Mouse (Mus musculus): Measurements from ENCODE around the gene Synj1. TPM values are rescaled to one million over a fixed set of nuclear protein-coding genes. Genes with fewer than 3 reads are reported as not detected.

Synj1 gene
- 13.5 and 14.0 TPM in 2 replicates for polyA plus RNA-seq (2015; fragmentation: Nextera tagmentation; extraction: Ambion mirVana)

GRCm38 (mm10) chr16:91011021-91011683, at the start of gene Synj1:
Synj1 (minus strand) TSS chr16:91011308.
- peak within 1 kb of the TSS; percentile 73 for H3K4me2 ChIP-seq (replicated peaks)
- peak within 1 kb of the TSS; percentile 93 for H3K27ac ChIP-seq (replicated peaks)
- peak within 1 kb of the TSS; percentile 72 for H3K9ac ChIP-seq
- H3K27me3 ChIP-seq: no peaks in the 10 kb centered on the region
- under 1% methylated on average over 63 of the region's 66 CpGs for WGBS
- H3K4me1 ChIP-seq: peaks cover 17% of the 10 kb centered on the region
- peaks cover 19% of the 10 kb centered on the region for H3K36me3 ChIP-seq
- peak; percentile 96 for ATAC-seq (ENCODE audit: insufficient number of reproducible peaks, low FRiP score, low TSS enrichment, low read depth)
- peak within 1 kb of the TSS; percentile 94 for H3K4me3 ChIP-seq (replicated peaks)
- H3K9me3 ChIP-seq (replicated peaks): no peaks in the 10 kb centered on the region

GRCm38 (mm10) chr16:91057741-91058140, 46.6 kb upstream of the Synj1 start:
- Histone ChIP-seq H3K9ac (no peak overlapping the region), H3K4me1 (peaks cover 11% of the 10 kb centered on the region; the same call in 1 of the 2 replicates), H3K4me3 (replicated peaks) (no peak overlapping the region), H3K27me3 (no peaks in the 10 kb centered on the region), H3K9me3 (replicated peaks) (no peaks in the 10 kb centered on the region), H3K36me3 (no peaks in the 10 kb centered on the region), H3K4me2 (replicated peaks) (no peak overlapping the region), H3K27ac (replicated peaks) (no peak overlapping the region)
- ATAC-seq (ENCODE audit: insufficient number of reproducible peaks, low FRiP score, low TSS enrichment, low read depth): no peak
- 75% methylated on average over 6 of the region's 6 CpGs for WGBS

- no peaks in the 10 kb centered on the region for H3K9me3 ChIP-seq (replicated peaks)
- no peak overlapping the region for H3K27ac ChIP-seq (replicated peaks)
- no peak for ATAC-seq (ENCODE audit: insufficient number of reproducible peaks, low FRiP score, low TSS enrichment, low read depth)
- no peaks in the 10 kb centered on the region for H3K27me3 ChIP-seq
- H3K4me1 ChIP-seq: peaks cover 11% of the 10 kb centered on the region; the same call in 1 of the 2 replicates
- no peak overlapping the region for H3K4me2 ChIP-seq (replicated peaks)
- WGBS: 86% methylated on average over 4 of the region's 4 CpGs
- H3K36me3 ChIP-seq: no peaks in the 10 kb centered on the region
- H3K4me3 ChIP-seq (replicated peaks): no peak overlapping the region
- no peak overlapping the region for H3K9ac ChIP-seq
Measured at GRCm38 (mm10) chr16:91057261-91057660, 46.2 kb upstream of the Synj1 start.

- no peak for ATAC-seq (ENCODE audit: insufficient number of reproducible peaks, low FRiP score, low TSS enrichment, low read depth)
- H3K36me3 ChIP-seq: no peaks in the 10 kb centered on the region
- H3K27ac ChIP-seq (replicated peaks): no peak overlapping the region
- no peak overlapping the region for H3K4me2 ChIP-seq (replicated peaks)
- H3K4me3 ChIP-seq (replicated peaks): no peak overlapping the region
- no peak overlapping the region for H3K9ac ChIP-seq
- peaks cover 11% of the 10 kb centered on the region; the same call in 1 of the 2 replicates for H3K4me1 ChIP-seq
- H3K27me3 ChIP-seq: no peaks in the 10 kb centered on the region
- H3K9me3 ChIP-seq (replicated peaks): no peaks in the 10 kb centered on the region
- WGBS: 42% methylated on average over 16 of the region's 16 CpGs
Measured at GRCm38 (mm10) chr16:91056043-91056821, 45.1 kb upstream of the Synj1 start.

- H3K4me1 ChIP-seq: peaks cover 11% of the 10 kb centered on the region; the same call in 1 of the 2 replicates
- no peak overlapping the region for H3K9ac ChIP-seq
- no peak for ATAC-seq (ENCODE audit: insufficient number of reproducible peaks, low FRiP score, low TSS enrichment, low read depth)
- no peak overlapping the region for H3K27ac ChIP-seq (replicated peaks)
- WGBS: 73% methylated on average over 5 of the region's 5 CpGs
- no peaks in the 10 kb centered on the region for H3K36me3 ChIP-seq
- no peak overlapping the region for H3K4me2 ChIP-seq (replicated peaks)
- no peaks in the 10 kb centered on the region for H3K9me3 ChIP-seq (replicated peaks)
- no peak overlapping the region for H3K4me3 ChIP-seq (replicated peaks)
- H3K27me3 ChIP-seq: no peaks in the 10 kb centered on the region
Measured at GRCm38 (mm10) chr16:91055150-91055549, 44.0 kb upstream of the Synj1 start.

- peaks cover 11% of the 10 kb centered on the region; the same call in 1 of the 2 replicates for H3K4me1 ChIP-seq
- no peak overlapping the region for H3K4me3 ChIP-seq (replicated peaks)
- H3K4me2 ChIP-seq (replicated peaks): no peak overlapping the region
- no peak for ATAC-seq (ENCODE audit: insufficient number of reproducible peaks, low FRiP score, low TSS enrichment, low read depth)
- H3K27me3 ChIP-seq: no peaks in the 10 kb centered on the region
- H3K36me3 ChIP-seq: no peaks in the 10 kb centered on the region
- H3K27ac ChIP-seq (replicated peaks): no peak overlapping the region
- H3K9ac ChIP-seq: no peak overlapping the region
- 40% methylated on average over 8 of the region's 8 CpGs for WGBS
- H3K9me3 ChIP-seq (replicated peaks): no peaks in the 10 kb centered on the region
Measured at GRCm38 (mm10) chr16:91053599-91053998, 42.5 kb upstream of the Synj1 start.

GRCm38 (mm10) chr16:91045511-91045910, 34.4 kb upstream of the Synj1 start:
- 55% methylated on average over 8 of the region's 8 CpGs for WGBS
- no peak overlapping the region for H3K27ac ChIP-seq (replicated peaks)
- peaks cover 17% of the 10 kb centered on the region for H3K4me1 ChIP-seq
- no peak overlapping the region for H3K4me3 ChIP-seq (replicated peaks)
- no peak overlapping the region for H3K4me2 ChIP-seq (replicated peaks)
- ATAC-seq (ENCODE audit: insufficient number of reproducible peaks, low FRiP score, low TSS enrichment, low read depth): no peak
- no peaks in the 10 kb centered on the region for H3K9me3 ChIP-seq (replicated peaks)
- peaks cover 9% of the 10 kb centered on the region; the same call in 1 of the 2 replicates for H3K36me3 ChIP-seq
- no peak overlapping the region for H3K9ac ChIP-seq
- H3K27me3 ChIP-seq: no peaks in the 10 kb centered on the region

- Histone ChIP-seq H3K27ac (replicated peaks) (peak within 1 kb of the TSS; percentile 97), H3K36me3 (peaks cover 13% of the 10 kb centered on the region; the same call in 1 of the 2 replicates), H3K4me3 (replicated peaks) (peak within 1 kb of the TSS; percentile 96), H3K9ac (peak within 1 kb of the TSS; percentile 95), H3K9me3 (replicated peaks) (no peaks in the 10 kb centered on the region), H3K4me2 (replicated peaks) (peak within 1 kb of the TSS; percentile 65), H3K4me1 (peaks cover 18% of the 10 kb centered on the region), H3K27me3 (no peaks in the 10 kb centered on the region)
- peak; percentile 95 for ATAC-seq (ENCODE audit: insufficient number of reproducible peaks, low FRiP score, low TSS enrichment, low read depth)
- 2% methylated on average over 60 of the region's 70 CpGs for WGBS
Measured at GRCm38 (mm10) chr16:91044270-91045182, 33.4 kb upstream of the Synj1 start, which contains the start of gene Paxbp1. Paxbp1 (minus strand) TSS chr16:91044543.

GRCm38 (mm10) chr16:91043461-91044248, 32.5 kb upstream of the Synj1 start:
- ATAC-seq (ENCODE audit: insufficient number of reproducible peaks, low FRiP score, low TSS enrichment, low read depth): peak; percentile 75
- peak overlapping the region; percentile 65 for H3K4me2 ChIP-seq (replicated peaks)
- no peaks in the 10 kb centered on the region for H3K9me3 ChIP-seq (replicated peaks)
- no peaks in the 10 kb centered on the region for H3K27me3 ChIP-seq
- peaks cover 18% of the 10 kb centered on the region for H3K4me1 ChIP-seq
- peak overlapping the region; percentile 96 for H3K4me3 ChIP-seq (replicated peaks)
- under 1% methylated on average over 61 of the region's 63 CpGs for WGBS
- H3K27ac ChIP-seq (replicated peaks): peak overlapping the region; percentile 97
- H3K36me3 ChIP-seq: peaks cover 15% of the 10 kb centered on the region
- H3K9ac ChIP-seq: peak overlapping the region; percentile 95

- H3K4me2 ChIP-seq (replicated peaks): peak overlapping the region; percentile 65
- no peak overlapping the region for H3K9ac ChIP-seq
- no peaks in the 10 kb centered on the region for H3K9me3 ChIP-seq (replicated peaks)
- no peak overlapping the region for H3K27ac ChIP-seq (replicated peaks)
- no peak for ATAC-seq (ENCODE audit: insufficient number of reproducible peaks, low FRiP score, low TSS enrichment, low read depth)
- peaks cover 18% of the 10 kb centered on the region for H3K4me1 ChIP-seq
- peaks cover 25% of the 10 kb centered on the region for H3K36me3 ChIP-seq
- H3K4me3 ChIP-seq (replicated peaks): peak overlapping the region; percentile 24
- WGBS: 56% methylated on average over 1 of the region's 1 CpGs
- H3K27me3 ChIP-seq: no peaks in the 10 kb centered on the region
Measured at GRCm38 (mm10) chr16:91042640-91043039, 31.5 kb upstream of the Synj1 start.
